Mouse (Mus musculus): ENCODE measurements around the gene Sytl3. TPM values are rescaled to one million over a fixed set of nuclear protein-coding genes. Genes with fewer than 3 reads are reported as not detected.
"Not testable (repeated sequence)": the region's sequence is repeated elsewhere in the genome, so short reads cannot be mapped to it uniquely, and the experiment has no call there.

Sytl3 gene
- polyA plus RNA-seq, 1 experiment from 2014 or later = 0.21 TPM

DNA sequence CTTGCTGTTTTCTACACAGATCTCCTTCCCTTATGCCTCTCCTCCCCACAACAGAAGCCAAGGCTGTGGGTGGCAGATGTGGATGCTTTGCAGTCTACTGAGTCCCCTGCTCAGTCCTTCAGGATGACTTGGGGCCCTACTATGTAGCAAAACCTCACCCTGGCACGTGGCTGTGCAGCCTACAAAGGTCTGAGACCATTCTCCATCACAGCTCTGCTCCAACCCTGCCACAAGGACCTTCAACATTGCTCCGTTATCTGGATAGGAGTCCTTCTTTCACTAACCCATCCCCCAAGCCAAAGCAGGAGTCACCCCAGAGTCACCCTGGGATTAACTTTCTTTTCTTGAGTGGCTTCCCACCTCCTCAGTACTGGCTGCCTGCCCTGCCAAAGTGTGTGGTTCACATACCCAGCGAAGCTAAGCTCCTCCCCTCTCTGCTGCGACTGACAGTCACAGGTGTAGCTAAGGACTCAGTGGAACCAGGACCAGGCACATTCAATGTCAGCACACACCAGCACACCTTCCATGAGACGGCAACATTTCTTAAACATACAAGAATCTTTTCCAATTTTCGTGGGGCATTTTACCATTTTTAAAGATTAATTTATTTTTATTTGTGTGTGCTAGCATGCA is 33.9 kb upstream of the Sytl3 start:
- not testable (repeated sequence) for H3K9me3 ChIP-seq (ENCODE audit: low read length); DNase-seq; H3K9ac ChIP-seq (replicated peaks); H3K4me3 ChIP-seq (ENCODE audit: low read depth, low read length); H3K36me3 ChIP-seq (replicated peaks; ENCODE audit: insufficient read depth, low read length); H3K27me3 ChIP-seq (ENCODE audit: insufficient read depth, low read length); H3K4me1 ChIP-seq (ENCODE audit: insufficient read depth); ATAC-seq; H3K4me2 ChIP-seq (ENCODE audit: low read depth, low read length); H3K27ac ChIP-seq (ENCODE audit: low read depth)
- whole genome bisulfite sequencing (ENCODE audit: insufficient replicate concordance) = 23% methylated on average over 1 of the region's 6 CpGs

DNA sequence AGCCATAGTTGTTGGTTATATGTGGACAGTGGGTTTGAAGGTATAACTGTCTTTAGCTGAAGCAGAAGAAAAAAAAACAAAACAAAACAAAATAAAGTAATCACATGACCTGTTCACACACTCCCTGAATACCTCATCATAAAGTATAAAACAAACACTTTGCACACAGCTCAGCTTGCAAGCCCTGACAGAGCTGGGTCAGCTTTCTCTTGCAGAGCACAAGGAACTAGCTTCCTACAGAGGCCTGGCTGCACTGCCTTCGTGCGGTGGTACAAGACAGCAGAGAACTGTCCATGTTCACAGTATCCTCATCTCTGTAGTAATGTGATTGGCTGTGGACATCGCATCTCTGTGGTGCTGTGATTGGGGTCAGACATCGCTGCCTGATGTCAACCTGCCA is 28.5 kb upstream of the Sytl3 start:
- H3K36me3 ChIP-seq (replicated peaks; ENCODE audit: insufficient read depth, low read length); DNase-seq; H3K4me2 ChIP-seq (ENCODE audit: low read depth, low read length); ATAC-seq; H3K4me1 ChIP-seq (ENCODE audit: insufficient read depth); H3K4me3 ChIP-seq (ENCODE audit: low read depth, low read length); H3K9me3 ChIP-seq (ENCODE audit: low read length); H3K9ac ChIP-seq (replicated peaks); H3K27ac ChIP-seq (ENCODE audit: low read depth); H3K27me3 ChIP-seq (ENCODE audit: insufficient read depth, low read length): not testable (repeated sequence)
- 87% methylated on average over 4 of the region's 4 CpGs for WGBS (ENCODE audit: insufficient replicate concordance)

DNA sequence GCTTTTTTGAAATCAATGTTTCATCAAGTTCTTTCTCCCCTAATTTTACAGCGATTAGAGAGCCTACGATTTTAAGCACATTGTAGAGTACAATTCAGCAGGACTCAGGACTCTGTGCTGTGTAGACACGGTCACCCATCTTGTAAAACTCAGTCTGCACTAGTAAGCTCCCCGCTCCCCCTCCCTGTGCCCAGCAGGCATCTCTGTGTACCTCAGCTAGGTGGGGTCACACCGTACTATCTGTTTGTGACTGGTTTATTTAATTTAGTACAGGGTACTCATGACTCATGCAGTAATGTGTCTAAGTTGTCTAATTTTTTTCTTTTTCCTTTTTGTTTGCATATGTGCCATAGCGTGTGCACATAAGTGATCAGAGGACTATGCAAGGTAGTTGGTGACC is 26.0 kb upstream of the Sytl3 start:
- WGBS (ENCODE audit: insufficient replicate concordance) = 86% methylated on average over 6 of the region's 6 CpGs
- H3K9me3 ChIP-seq (ENCODE audit: low read length); H3K27me3 ChIP-seq (ENCODE audit: insufficient read depth, low read length); ATAC-seq; H3K4me2 ChIP-seq (ENCODE audit: low read depth, low read length); H3K9ac ChIP-seq (replicated peaks); H3K36me3 ChIP-seq (replicated peaks; ENCODE audit: insufficient read depth, low read length); DNase-seq; H3K4me1 ChIP-seq (ENCODE audit: insufficient read depth); H3K27ac ChIP-seq (ENCODE audit: low read depth); H3K4me3 ChIP-seq (ENCODE audit: low read depth, low read length): not testable (repeated sequence)

DNA sequence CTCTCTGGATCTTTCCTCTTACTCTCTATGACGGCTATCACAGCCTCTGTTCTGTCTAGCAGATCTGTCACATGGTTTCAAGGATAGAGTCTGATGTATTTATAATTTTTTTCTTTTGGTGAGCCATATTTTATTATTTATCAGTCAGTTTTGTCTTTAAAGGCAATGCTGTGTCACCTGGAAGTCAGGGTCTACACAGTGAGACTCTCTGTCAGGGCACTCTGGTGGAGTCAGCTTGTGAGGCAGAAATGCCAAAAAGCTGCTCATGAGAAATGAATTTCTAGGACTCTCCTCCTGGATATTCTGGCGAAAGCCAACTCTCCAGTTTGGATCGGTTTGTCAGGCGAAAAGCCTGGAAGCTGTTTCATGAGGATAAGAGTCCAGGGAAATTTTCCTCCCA is 23.1 kb upstream of the Sytl3 start:
- H3K4me3 ChIP-seq (ENCODE audit: low read depth, low read length); H3K36me3 ChIP-seq (replicated peaks; ENCODE audit: insufficient read depth, low read length); H3K4me2 ChIP-seq (ENCODE audit: low read depth, low read length); H3K4me1 ChIP-seq (ENCODE audit: insufficient read depth); H3K9ac ChIP-seq (replicated peaks); H3K27ac ChIP-seq (ENCODE audit: low read depth); DNase-seq; H3K9me3 ChIP-seq (ENCODE audit: low read length); H3K27me3 ChIP-seq (ENCODE audit: insufficient read depth, low read length); ATAC-seq: not testable (repeated sequence)
- 86% methylated on average over 1 of the region's 4 CpGs for WGBS (ENCODE audit: insufficient replicate concordance)

DNA sequence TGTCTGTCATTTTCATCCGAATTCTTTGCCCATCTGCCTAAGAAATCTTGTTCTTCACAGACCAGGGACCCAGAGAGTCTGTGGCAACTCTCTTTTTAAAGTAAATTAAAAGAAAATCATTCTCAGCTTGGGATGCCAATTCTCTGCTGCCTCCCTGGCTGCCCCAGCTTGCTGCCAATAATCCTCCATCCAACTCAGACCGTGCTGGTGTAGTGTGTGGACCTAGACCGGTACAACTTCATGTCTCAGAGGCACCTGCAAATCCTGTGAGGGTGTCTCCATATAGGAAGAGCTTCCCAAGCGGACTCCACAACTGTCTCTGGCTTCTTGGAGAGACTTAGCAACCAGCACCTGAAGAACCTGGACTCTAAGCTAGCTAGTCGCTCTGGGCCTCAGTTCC is 22.0 kb upstream of the Sytl3 start:
- no peak overlapping the region for H3K4me3 ChIP-seq (ENCODE audit: low read depth, low read length)
- ATAC-seq (no peak), DNase-seq (no peak)
- no peaks in the 10 kb centered on the region for H3K27me3 ChIP-seq (ENCODE audit: insufficient read depth, low read length)
- no peak overlapping the region for H3K9ac ChIP-seq (replicated peaks)
- no peak overlapping the region for H3K4me2 ChIP-seq (ENCODE audit: low read depth, low read length)
- no peak overlapping the region for H3K27ac ChIP-seq (ENCODE audit: low read depth)
- 70% methylated on average over 5 of the region's 5 CpGs for WGBS (ENCODE audit: insufficient replicate concordance)
- H3K4me1 ChIP-seq (ENCODE audit: insufficient read depth) = no peaks in the 10 kb centered on the region
- H3K36me3 ChIP-seq (replicated peaks; ENCODE audit: insufficient read depth, low read length) = no peaks in the 10 kb centered on the region
- no peak for TF ChIP-seq CTCF (IDR thresholded peaks at IDR 0.05; ENCODE audit: low read depth)
- TF ChIP-seq EP300 (IDR thresholded peaks at IDR 0.05; ENCODE audit: low read depth) = no peak
- no peaks in the 10 kb centered on the region for H3K9me3 ChIP-seq (ENCODE audit: low read length)

DNA sequence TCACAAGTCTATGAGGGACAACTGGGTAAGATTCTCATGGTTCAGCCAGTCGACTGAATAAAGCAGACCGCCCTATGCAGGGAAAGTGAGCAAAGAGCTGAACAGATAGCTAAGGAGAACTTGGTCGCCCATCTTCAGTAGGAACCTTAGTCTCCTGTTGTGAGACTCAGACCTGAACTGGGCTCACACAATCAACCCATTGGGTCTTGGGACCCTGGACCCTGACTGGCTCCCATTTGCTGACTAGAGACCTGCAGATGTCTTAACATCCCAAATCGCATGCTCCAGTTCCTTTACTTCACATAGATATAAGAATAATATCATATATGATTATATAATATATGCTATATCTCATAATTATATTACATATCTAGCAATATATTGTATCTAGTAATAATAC is 21.5 kb upstream of the Sytl3 start:
- H3K36me3 ChIP-seq (replicated peaks; ENCODE audit: insufficient read depth, low read length); DNase-seq; H3K27me3 ChIP-seq (ENCODE audit: insufficient read depth, low read length); H3K9me3 ChIP-seq (ENCODE audit: low read length); H3K9ac ChIP-seq (replicated peaks); H3K4me3 ChIP-seq (ENCODE audit: low read depth, low read length); ATAC-seq; H3K4me2 ChIP-seq (ENCODE audit: low read depth, low read length); H3K4me1 ChIP-seq (ENCODE audit: insufficient read depth); H3K27ac ChIP-seq (ENCODE audit: low read depth): not testable (repeated sequence)
- WGBS (ENCODE audit: insufficient replicate concordance) = 85% methylated on average over 4 of the region's 4 CpGs

DNA sequence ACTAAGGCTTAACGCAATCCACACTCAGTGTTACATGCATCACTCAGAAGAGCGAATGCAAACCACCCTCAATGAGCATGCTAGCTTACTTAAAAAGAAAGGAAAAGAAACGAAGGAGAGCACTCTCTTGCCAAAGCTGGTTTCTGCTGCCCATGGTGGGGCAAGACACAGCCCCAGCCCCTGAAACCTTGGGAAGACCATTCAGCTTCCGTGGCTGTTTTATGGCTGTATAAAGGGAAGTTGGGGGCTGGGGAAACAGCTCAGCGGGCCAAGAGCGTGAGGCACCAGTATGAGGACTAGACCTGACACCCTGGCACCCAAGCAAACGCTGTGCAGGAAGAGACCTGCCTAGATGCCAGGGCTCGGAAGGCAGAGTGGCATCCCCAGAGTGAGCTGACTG is 20.4 kb upstream of the Sytl3 start:
- not testable (repeated sequence) for H3K9me3 ChIP-seq (ENCODE audit: low read length); DNase-seq; H3K4me1 ChIP-seq (ENCODE audit: insufficient read depth); H3K4me2 ChIP-seq (ENCODE audit: low read depth, low read length); H3K9ac ChIP-seq (replicated peaks); H3K4me3 ChIP-seq (ENCODE audit: low read depth, low read length); ATAC-seq; H3K27me3 ChIP-seq (ENCODE audit: insufficient read depth, low read length); H3K36me3 ChIP-seq (replicated peaks; ENCODE audit: insufficient read depth, low read length); H3K27ac ChIP-seq (ENCODE audit: low read depth)
- 68% methylated on average over 8 of the region's 8 CpGs for WGBS (ENCODE audit: insufficient replicate concordance)

DNA sequence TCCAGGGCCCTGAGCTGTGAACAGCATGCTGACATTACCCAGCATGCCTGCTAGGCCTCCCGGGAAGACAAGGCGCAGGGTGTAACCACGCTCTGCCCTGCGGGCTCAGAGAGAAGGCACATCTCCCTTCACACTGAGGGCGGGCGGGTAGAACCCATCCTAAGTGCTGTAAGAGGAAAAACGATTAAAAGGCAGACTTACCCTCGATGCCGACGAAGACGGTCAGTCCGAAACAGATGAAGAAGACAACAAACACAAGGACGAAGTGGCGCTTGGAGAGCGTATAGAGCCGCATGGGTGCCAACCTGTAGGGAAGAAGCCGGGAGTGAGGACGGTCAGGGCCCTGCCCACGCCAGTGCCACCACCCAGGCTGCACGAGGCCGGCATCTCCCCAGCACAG is 19.4 kb upstream of the Sytl3 start:
- not testable (repeated sequence) for H3K36me3 ChIP-seq (replicated peaks; ENCODE audit: insufficient read depth, low read length); H3K4me1 ChIP-seq (ENCODE audit: insufficient read depth); H3K27ac ChIP-seq (ENCODE audit: low read depth); DNase-seq; H3K27me3 ChIP-seq (ENCODE audit: insufficient read depth, low read length); H3K9ac ChIP-seq (replicated peaks); H3K9me3 ChIP-seq (ENCODE audit: low read length); H3K4me3 ChIP-seq (ENCODE audit: low read depth, low read length); H3K4me2 ChIP-seq (ENCODE audit: low read depth, low read length); ATAC-seq
- 84% methylated on average over 14 of the region's 21 CpGs for WGBS (ENCODE audit: insufficient replicate concordance)

DNA sequence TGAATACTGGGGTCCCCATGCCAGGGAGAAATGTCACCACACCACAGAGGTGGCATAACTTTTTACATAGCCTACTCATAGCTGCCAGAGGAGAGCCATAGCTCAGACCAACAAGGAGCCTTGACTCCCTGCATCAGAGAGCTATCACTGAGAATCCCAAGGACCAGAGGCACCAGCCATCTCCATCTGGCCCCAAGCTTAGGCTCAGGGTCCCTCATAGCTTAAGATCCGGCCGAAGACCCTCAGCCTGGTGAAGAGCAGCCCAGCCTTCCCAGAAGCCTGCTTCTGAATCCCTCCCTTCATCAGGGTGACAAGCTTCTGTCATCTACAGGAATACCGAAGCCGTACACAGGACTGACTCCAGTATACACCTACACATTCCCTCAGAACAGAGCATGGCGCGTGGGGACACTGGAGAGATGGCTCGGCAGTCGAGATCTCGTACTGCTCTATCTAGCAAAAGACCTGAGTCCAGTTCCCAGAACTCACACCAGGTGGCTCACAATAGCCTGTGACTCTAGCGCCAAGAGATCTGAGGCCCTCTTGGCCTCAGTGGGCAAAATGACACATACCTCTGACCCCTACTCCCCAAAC is 18.8 kb upstream of the Sytl3 start:
- H3K27me3 ChIP-seq (ENCODE audit: insufficient read depth, low read length); H3K4me3 ChIP-seq (ENCODE audit: low read depth, low read length); ATAC-seq; H3K9me3 ChIP-seq (ENCODE audit: low read length); H3K4me1 ChIP-seq (ENCODE audit: insufficient read depth); DNase-seq; H3K4me2 ChIP-seq (ENCODE audit: low read depth, low read length); H3K27ac ChIP-seq (ENCODE audit: low read depth); H3K9ac ChIP-seq (replicated peaks); H3K36me3 ChIP-seq (replicated peaks; ENCODE audit: insufficient read depth, low read length): not testable (repeated sequence)
- 78% methylated on average over 9 of the region's 10 CpGs for WGBS (ENCODE audit: insufficient replicate concordance)
